Mouse (Mus musculus) C3H10T1/2 (cell line): Measurements from ENCODE around the gene Olfr1286. TPM values are rescaled to one million over a fixed set of nuclear protein-coding genes. Genes with fewer than 3 reads are reported as not detected.

ENCODE experiments used
- polyA plus RNA-seq, 2 experiments: library from polyadenylated mRNA; unstranded; fragments of >200 nt; fragmentation: generic; extraction: Trizol; gene quantifications; one replicate each; pipeline ENCODE4 v1.2.1; 2012; ENCODE audit warnings: missing spikeins in 2 of 2

Olfr1286 gene
- not detected for polyA plus RNA-seq

GRCm38 (mm10) chr2:111422931-111423330 is at the start of gene Olfr1286:
Gene Olfr1286 (minus strand): TSS chr2:111423115.

GRCm38 (mm10) chr2:111448842-111449241 is 25.9 kb upstream of the Olfr1286 start, which contains the start of gene Olfr1287:
Gene Olfr1287 (plus strand): TSS chr2:111449142.

GRCm38 (mm10) chr2:111375222-111375621 is 47.7 kb downstream of the Olfr1286 start, which contains the start of gene Olfr1284:
Gene Olfr1284 (plus strand): TSS chr2:111375522.

Other genes with a start within 250 kb of the Olfr1286 start
- gene 4930430A15Rik, start 193.5 kb downstream of the Olfr1286 start, polyA plus RNA-seq = not detected
- gene Olfr1275, start 187.8 kb downstream of the Olfr1286 start, polyA plus RNA-seq = not detected
- not detected for gene Olfr1276, start 168.6 kb downstream of the Olfr1286 start, polyA plus RNA-seq
- gene Olfr1277, start 149.0 kb downstream of the Olfr1286 start, polyA plus RNA-seq = not detected
- gene Olfr1278, start 133.0 kb downstream of the Olfr1286 start, polyA plus RNA-seq = not detected
- not detected for gene Olfr1279, start 122.5 kb downstream of the Olfr1286 start, polyA plus RNA-seq
- not detected for gene Olfr1280, start 109.1 kb downstream of the Olfr1286 start, polyA plus RNA-seq
- not detected for gene Olfr1281, start 96.6 kb downstream of the Olfr1286 start, polyA plus RNA-seq
- gene Olfr1282, start 87.0 kb downstream of the Olfr1286 start, polyA plus RNA-seq = not detected
- gene Olfr1283, start 56.3 kb downstream of the Olfr1286 start, polyA plus RNA-seq = not detected
- gene Olfr1284, start 47.6 kb downstream of the Olfr1286 start, polyA plus RNA-seq = not detected
- not detected for gene Olfr1287, start 26.0 kb upstream of the Olfr1286 start, polyA plus RNA-seq
- not detected for gene Olfr1288, start 51.0 kb upstream of the Olfr1286 start, polyA plus RNA-seq
- not detected for gene Olfr1289, start 57.7 kb upstream of the Olfr1286 start, polyA plus RNA-seq
- gene Olfr1290, start 70.7 kb upstream of the Olfr1286 start, polyA plus RNA-seq = not detected
- gene Olfr1291-ps1, start 74.1 kb upstream of the Olfr1286 start, polyA plus RNA-seq = not detected
- not detected for gene Olfr1293-ps, start 102.1 kb upstream of the Olfr1286 start, polyA plus RNA-seq
- gene Olfr1294, start 117.2 kb upstream of the Olfr1286 start, polyA plus RNA-seq = not detected
- not detected for gene Olfr1295, start 146.6 kb upstream of the Olfr1286 start, polyA plus RNA-seq
- gene Olfr1297, start 203.4 kb upstream of the Olfr1286 start, polyA plus RNA-seq = not detected
- gene Olfr1298, start 226.1 kb upstream of the Olfr1286 start, polyA plus RNA-seq = not detected
- not detected for gene Olfr1299, start 238.3 kb upstream of the Olfr1286 start, polyA plus RNA-seq